Mouse (Mus musculus) bone marrow, adult 2 months (tissue): ENCODE data around the gene Spats1. TPM values are rescaled to one million over a fixed set of nuclear protein-coding genes. Genes with fewer than 3 reads are reported as not detected.
A peak's percentile ranks its signal among the peaks of the same experiment; 100 is the strongest.

Experiments used
- H3K27ac ChIP-seq: fragments of 200-500 bp; 2 replicates; pipeline ENCODE4 v1.5.1; 2012; ENCODE audit warnings: low read depth, mild to moderate bottlenecking, control low read depth, inconsistent platforms, low read length; ENCODE audit not compliant: control insufficient read depth, poor library complexity, insufficient read depth
- H3K4me1 ChIP-seq: fragments of 200-500 bp; 2 replicates; pipeline ENCODE4 v1.6.1; 2011; ENCODE audit warnings: low read length; ENCODE audit not compliant: control insufficient read depth, insufficient read depth
- H3K4me3 ChIP-seq: fragments of 200-500 bp; replicated peaks from 2 replicates; pipeline ENCODE3; 2011; ENCODE audit warnings: mild to moderate bottlenecking, low read depth, low read length, control low read depth; ENCODE audit not compliant: control insufficient read depth
- CTCF ChIP-seq: fragments of 200-500 bp; IDR thresholded peaks from 2 replicates; pipeline ENCODE4 v1.5.1; 2011; ENCODE audit warnings: low read length, control low read depth; ENCODE audit not compliant: control insufficient read depth, insufficient read depth
- POLR2A ChIP-seq: fragments of 200-500 bp; IDR thresholded peaks from 2 replicates; pipeline ENCODE4 v1.6.1; 2011; ENCODE audit warnings: low read depth, mild to moderate bottlenecking, control low read depth, low read length, borderline replicate concordance; ENCODE audit not compliant: control insufficient read depth
- WGBS: fragments of 180-500 bp; shearing (Covaris S2); methylation state at CpG from one replicate; pipeline ENCODE4 v1.1.7; 2018; 5-methylcytosine and 5-hydroxymethylcytosine counted together
- polyA plus RNA-seq: library from polyadenylated mRNA; stranded (reverse); fragments of >200 nt; gene quantifications from 2 replicates; pipeline ENCODE4 v1.2.4, GENCODE M21; 2011; ENCODE audit warnings: low replicate concordance; ENCODE audit not compliant: missing spikeins, insufficient read depth, insufficient read length

Spats1 gene
- not detected in 2 replicates for polyA plus RNA-seq

DNA sequence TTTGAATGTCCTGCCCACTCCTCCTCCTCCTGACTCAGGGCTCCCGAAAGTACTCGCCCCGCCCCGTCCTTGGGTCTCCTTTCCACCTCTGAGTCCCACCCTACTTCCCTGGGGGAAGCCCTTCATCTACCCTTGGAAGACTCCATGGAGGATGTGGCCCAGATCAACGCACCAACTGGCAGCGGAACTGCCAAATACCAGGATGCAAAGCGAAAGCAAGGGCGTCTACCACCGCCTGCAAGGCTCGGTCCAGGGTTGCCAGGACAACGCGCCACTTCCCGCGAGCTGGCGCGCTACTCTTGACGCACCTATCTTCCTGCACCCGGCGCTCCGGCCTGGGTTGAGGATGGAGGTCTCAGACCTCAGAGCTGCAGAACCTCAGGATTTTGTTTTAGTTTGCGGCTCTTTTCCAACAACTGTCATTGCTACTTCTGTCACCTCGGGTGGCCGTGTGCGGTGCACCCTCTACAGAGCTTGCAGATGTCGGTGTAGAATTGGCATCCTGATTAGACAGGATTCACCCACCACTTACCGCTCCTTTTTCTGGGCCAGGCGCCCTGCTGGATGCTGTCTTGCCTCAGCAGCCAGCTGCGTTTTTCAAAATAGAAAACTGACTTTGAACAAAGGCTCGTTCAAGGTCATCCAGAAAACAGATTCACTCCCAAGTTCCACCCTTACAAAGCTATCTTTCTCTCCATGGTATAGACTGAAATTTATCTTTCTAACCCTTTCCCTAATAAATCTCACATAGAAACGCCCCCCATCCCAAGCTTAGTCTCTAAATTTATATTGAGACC lies at the start of gene Spats1:
TSS of gene Spats1 (minus strand) at position 747 of the 797 bp plus-strand sequence.
- no peak within 1 kb of the TSS for H3K27ac ChIP-seq
- TF ChIP-seq CTCF (no peak), POLR2A (no peak)
- 4% methylated on average over 30 of the region's 30 CpGs for WGBS
- H3K4me1 ChIP-seq = no peaks in the 10 kb centered on the region; the same call in 1 of the 2 replicates
- H3K4me3 ChIP-seq = peak within 1 kb of the TSS; percentile 48

DNA sequence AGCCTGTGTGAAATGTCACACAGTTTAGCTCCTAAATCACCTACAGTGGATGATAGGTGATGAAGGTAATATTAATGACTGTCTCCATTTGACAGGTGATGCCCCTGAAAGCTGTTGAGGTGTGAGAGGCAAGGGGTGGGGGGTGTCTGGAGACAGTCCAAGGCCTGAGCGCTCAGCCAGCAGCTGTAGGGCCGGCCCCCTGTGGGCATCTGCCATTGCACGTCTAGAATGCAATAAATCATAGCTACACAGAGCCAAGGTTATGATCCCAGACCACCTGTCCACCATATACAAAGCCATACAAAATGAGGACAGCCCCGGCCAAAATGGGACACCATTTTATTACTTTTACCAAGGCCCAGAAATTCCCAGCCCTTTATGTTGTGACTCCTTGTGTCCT lies 49.7 kb upstream of the Spats1 start:
- 74% methylated on average over 4 of the region's 4 CpGs for WGBS
- no peak for TF ChIP-seq CTCF
- TF ChIP-seq POLR2A = no peak

GRCm38 (mm10) chr17:45523263-45523662 lies 48.0 kb upstream of the Spats1 start, which contains the start of gene Tcte1:
TSS of gene Tcte1 (plus strand) at chr17:45523434.
- Histone ChIP-seq H3K27ac (no peak within 1 kb of the TSS), H3K4me3 (no peak within 1 kb of the TSS), H3K4me1 (no peaks in the 10 kb centered on the region)
- TF ChIP-seq CTCF (no peak), POLR2A (no peak)
- 8% methylated on average over 21 of the region's 21 CpGs for WGBS

More for the DNA sequence above, 49.7 kb upstream of the Spats1 start:
- Histone ChIP-seq H3K4me1 (no peaks in the 10 kb centered on the region), H3K27ac (no peak overlapping the region), H3K4me3 (no peak overlapping the region)

DNA sequence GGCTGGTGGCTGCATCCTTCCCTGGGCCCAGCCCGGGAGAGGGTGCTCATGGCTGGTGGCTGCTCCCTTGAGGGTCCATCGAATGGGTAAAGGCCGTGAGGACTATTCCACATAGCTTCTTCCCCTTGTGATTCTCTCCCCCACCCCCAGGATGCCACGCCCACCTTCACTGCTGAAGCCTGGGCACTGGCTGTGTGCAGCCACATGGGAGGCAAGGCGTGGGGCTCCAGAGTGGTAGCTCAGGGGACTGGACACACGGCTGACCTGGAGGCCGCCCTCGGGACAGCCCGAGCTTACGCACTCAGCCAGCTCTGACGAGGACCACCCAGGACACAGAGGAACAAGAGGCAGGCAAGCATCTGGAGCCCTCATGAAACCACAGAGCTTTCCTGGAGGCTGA lies 44.9 kb upstream of the Spats1 start:
- Histone ChIP-seq H3K4me3 (no peak overlapping the region), H3K4me1 (no peaks in the 10 kb centered on the region), H3K27ac (no peak overlapping the region)
- 84% methylated on average over 11 of the region's 11 CpGs for WGBS
- no peak for TF ChIP-seq POLR2A
- TF ChIP-seq CTCF = no peak

DNA sequence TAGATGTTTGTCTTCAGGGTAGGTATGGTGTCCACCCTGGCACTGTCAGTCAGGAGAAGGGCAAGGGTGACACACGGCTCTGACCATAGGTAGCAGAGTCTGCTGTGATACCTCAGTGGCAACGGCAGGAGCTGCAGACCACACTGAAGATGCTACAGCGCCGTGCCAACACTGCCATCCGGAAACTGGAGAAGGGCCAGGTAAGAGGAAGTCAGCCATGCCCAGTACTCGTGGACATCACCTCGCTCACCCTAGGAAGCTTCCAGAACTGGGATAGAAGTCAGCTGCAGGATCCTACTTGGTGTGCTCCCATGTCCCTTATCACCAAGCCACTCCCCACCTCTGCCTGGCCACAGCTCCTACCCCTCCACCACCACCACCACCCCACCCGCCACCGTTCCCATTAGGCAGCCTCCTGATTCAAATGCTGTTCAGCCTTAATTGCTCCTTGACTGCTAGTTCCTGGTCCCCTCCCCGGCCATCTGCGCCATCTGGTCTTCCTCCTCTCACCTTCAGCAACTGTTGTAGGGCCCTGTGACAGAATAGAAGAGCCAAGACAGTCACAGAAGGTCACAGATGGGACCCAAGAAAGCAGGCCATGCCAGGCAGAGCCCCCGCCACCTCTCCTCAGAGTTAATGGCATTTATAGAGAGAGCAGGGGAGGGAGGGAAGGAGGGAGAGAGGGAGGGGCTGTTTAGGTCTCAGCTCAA lies 43.7 kb upstream of the Spats1 start:
- Histone ChIP-seq H3K27ac (no peak overlapping the region), H3K4me3 (no peak overlapping the region), H3K4me1 (no peaks in the 10 kb centered on the region)
- WGBS = 84% methylated on average over 12 of the region's 12 CpGs
- TF ChIP-seq CTCF (no peak), POLR2A (no peak)

DNA sequence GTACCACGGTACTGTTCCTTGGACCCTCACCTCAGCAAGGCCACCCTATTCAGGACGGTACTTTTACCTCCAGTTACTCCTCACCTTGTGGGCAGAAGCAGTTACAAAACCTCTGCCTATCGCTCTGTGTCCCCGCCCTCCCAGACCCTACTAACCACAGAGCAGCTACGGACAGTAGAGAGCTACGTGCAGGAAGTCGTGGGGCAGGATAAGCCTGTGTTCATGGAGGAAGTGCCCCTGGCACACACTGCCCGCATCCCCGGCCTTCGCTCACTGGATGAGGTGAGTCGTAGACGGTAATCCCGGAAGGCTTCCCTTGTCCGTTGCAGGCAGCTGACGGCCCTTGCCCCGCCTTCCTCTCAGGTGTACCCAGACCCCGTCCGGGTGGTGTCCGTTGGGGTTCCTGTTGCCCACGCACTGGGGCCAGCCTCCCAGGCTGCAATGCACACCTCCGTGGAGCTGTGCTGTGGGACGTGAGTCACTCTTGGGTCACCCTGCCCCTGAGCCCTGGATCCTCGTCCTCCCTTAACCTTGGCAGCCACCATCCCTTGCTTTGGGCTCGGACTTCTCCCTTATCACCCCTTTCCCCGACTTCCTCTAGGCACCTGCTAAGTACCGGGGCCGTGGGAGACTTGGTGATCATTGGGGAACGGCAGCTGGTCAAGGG lies 42.5 kb upstream of the Spats1 start:
- Histone ChIP-seq H3K27ac (no peak overlapping the region), H3K4me3 (no peak overlapping the region), H3K4me1 (no peaks in the 10 kb centered on the region)
- 48% methylated on average over 28 of the region's 28 CpGs for WGBS
- TF ChIP-seq POLR2A (no peak; the same call in 1 of the 2 replicates), CTCF (no peak)

- Histone ChIP-seq H3K27ac (no peak overlapping the region), H3K4me1 (no peaks in the 10 kb centered on the region), H3K4me3 (no peak overlapping the region)
- no peak for TF ChIP-seq CTCF
- no peak for TF ChIP-seq POLR2A
- 82% methylated on average over 21 of the region's 21 CpGs for WGBS
These were observed 41.9 kb upstream of the Spats1 start for GRCm38 (mm10) chr17:45517135-45517534.

GRCm38 (mm10) chr17:45516488-45516887 lies 41.3 kb upstream of the Spats1 start:
- H3K4me1 ChIP-seq = no peaks in the 10 kb centered on the region
- H3K27ac ChIP-seq = no peak overlapping the region
- no peak for TF ChIP-seq POLR2A
- peak; percentile 61 for TF ChIP-seq CTCF
- no peak overlapping the region for H3K4me3 ChIP-seq
- 60% methylated on average over 8 of the region's 8 CpGs for WGBS
